Mouse (Mus musculus) stomach, postnatal 0 days (tissue): ENCODE measurements at regions not wholly inside any gene's neighbourhood (a gene's known extent, or its start where the extent isn't known, plus 50 kb on each side); places are given as distances from the start of the nearest gene placed in this dataset.

ENCODE experiments used
- CTCF ChIP-seq: IDR thresholded peaks from 2 replicates; pipeline ENCODE4 v1.5.1; 2016; ENCODE audit warnings: antibody characterized with exemption, low read depth, mild to moderate bottlenecking, moderate library complexity
- EP300 ChIP-seq: optimal IDR thresholded peaks from 2 replicates; pipeline ENCODE3; 2016; ENCODE audit warnings: antibody characterized with exemption

GRCm38 (mm10) chr15:62374641-62375040 lies 1451.8 kb upstream of the A1bg start:
- TF ChIP-seq CTCF (no peak), EP300 (no peak)
